Mouse (Mus musculus) cerebellum, postnatal 36 days (tissue): ENCODE measurements around the gene Cox10.

Experiments
- DNase-seq, 2 experiments: peaks; one replicate each; pipeline ENCODE4 v3.0.0; 2021 to 2022; ENCODE audit warnings: mixed read lengths in 2 of 2

The Cox10 gene

DNA sequence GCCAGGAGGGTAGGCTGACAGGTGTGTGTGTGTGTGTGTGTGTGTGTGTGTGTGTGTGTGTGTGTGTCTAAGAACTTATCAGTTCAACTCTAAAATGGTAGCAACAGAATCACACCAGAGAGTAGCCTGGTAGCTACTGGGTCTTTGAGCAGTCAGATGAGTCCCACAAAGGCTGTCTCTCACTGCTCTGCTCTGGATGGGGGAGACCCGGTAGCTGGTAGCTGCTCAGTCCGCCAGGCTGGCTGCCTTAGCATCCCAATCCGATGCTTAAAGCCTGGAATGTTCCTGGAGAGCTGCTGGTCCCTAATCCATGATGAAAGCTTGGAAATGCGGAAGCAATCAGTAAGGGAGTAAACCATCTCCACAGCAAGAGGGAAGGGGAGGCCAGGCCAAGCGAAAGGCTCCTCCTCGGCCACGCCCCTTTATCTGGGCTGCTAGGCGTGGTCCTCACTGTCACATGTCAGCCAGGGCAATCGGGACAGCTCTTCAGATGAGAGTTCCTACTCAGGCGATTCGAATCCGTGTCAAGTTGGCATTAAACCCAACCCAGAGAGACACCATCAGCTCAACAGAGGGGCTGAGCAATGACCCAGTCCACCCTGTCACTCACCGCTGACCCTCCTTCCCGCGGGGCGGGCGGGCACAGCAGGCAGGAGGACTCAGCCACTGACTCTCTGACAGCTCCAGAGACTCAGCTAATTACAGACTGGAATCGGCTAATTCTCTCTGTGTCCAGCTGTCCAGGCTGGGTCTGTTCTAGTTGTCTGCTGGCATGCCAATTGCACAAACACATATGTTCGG is 127.2 kb downstream of the Cox10 start:
- no peak for DNase-seq

DNA sequence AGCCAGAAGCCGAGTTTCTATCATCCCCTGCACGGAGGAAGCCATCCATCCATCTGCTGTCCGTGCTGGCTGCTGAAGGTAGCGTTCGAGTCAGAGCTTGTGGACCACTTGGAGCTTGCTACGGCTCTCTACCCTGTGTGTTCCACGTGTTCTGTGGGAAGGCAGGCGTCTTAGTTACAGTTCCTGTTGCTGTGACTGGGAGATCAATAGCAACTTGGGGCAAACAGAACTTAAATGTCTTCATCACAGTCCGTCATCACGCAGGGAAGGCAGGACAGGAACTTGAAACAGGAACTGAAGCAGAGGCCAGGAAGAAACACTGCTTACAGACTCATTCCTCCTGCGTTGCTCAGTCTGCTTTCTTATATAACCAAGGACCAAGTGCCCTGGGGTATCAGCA is 130.9 kb downstream of the Cox10 start:
- no peak for DNase-seq

DNA sequence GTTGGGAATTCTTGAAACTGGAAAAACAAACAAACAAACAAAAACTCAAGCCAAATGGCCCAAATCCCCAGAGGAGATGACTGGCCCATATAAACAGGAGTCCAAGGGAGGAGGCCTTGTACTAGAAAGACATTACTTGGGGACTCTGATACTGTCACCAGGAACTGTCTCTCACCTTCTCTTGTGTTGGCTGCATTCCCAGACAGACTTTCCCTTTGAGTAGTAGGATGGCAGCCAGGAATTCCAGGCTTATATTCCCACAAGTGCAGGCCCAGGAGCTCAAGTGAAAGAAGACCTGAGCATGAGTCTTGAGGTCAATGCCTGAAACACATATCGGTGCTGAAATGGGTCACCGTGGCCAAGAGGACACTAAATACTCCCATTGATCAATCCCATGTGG is 132.2 kb downstream of the Cox10 start:
- DNase-seq, result no peak

DNA sequence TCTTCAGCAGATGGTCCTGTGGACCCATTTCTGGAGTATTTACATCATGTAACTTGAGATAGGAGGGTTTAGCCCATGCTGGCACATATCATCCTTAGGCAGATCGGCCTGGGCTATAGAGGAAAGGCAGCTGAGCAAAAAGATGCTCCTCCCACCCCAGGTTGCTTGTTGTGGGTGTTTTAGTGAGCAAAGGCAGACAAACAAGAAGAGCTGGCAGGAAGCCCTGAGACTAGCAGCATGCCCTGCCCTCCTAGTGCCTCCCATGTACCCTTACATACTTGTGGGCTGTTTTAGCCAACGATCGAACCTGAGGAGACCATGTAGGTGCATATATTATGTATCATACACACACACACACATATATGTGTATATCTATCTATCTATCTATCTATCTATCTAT is 135.3 kb downstream of the Cox10 start:
- DNase-seq, result no peak

DNA sequence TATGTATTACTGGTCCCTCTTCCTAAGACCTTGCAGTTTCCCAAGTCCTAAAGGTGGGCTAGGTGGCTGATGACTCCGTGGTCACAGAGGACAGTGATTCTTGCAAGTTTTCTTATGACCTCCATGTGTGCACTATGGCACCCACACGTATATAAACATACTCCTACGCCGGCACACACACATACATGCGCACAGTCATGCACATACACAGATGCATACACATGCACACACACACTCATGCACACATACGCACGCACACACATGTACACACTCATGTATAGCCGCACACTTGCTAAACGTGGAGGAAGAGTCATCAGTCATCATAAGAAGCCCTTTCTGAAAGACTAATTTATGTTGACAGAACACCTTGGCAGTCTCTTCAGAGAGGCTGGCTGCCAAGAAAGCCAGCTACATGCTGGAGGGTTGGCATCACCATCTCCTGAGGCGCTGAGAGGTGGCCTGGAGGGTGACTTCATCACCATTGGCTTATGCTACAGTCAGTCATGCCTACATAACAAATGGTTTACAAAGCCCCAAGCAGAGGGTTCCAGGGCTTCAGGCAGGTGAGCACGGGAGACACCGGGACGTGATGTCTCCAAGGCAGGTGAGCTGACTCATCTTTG is 135.9 kb downstream of the Cox10 start:
- DNase-seq, result peak; percentile 43 to 51

DNA sequence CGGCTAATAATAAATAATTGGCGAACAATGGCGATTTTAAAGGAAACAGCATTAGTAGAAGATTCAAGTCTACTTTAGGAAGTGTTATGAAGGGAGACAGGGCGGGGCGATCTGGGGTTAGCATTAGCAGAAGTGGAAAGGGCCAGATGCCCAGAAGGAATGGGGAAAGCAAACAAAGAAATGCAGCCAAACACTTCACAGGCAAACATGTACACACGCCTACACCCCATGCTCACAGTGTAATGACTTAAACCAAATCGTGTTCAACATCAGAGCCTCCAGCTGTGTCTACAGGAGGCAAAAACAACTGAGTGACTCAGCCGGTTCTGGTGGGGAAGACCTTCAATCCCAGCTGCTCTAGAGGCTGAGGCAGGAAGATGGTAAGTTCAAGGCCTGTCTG is 137.1 kb downstream of the Cox10 start:
- DNase-seq, result no peak

DNA sequence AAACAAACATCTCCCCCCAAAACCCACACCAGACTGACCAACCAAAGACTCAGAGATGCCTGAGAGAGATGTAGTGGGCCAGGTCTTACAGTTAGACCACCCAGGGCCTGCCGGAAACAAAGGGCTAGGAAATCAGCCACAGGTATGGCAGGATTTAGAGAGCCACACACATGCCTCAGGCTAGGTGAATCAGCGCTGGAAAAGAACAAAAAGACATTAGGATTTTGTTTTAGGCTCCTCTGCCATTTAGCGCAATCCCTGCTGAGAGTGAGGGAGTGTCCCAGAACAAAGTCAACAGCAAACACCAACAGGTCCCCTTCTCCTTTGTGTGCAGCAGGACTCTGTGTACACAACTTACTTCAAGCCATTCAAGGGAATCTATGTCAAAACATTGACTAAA is 142.6 kb downstream of the Cox10 start:
- DNase-seq, result no peak

DNA sequence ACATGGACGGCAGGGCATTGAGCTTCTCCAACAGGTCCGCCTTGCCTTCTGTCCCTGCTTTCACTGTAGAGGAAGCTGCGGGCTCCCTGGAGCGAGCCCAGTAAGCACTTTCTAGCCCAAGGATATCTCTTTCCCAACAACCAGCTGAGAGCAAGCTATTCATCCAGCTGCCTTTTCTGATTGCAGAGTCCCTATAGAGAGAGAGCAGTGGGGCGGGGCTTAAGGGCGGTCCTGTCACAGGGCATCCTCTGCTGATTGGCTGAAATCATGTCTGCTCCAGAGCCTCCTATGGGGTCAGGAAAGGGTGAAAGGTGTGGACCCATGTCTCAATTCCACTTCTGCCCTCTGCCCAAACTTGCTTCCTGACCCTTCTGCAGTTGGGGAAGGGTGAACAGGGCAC is 152.4 kb downstream of the Cox10 start:
- DNase-seq, result no peak

DNA sequence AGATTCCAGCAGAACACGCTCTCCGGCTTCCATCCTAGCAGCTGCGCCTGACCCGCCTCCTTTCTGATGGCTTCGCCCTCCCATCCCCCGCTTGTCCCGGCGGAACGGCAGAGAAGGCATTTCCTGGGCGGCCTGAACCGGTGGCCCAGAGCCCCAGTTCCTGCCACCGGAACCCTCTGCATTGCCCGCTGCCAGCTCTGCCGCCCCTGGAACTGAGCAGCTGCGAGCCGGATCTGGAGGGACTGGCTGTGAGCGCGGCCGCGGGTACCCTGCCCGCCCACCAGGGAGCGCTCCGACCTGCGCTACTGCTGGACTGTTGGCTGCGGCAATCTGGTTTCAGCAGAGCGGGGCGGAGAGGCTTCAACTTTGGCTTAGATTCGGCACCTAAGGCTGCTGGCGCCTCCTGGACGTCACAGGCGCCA is 154.1 kb downstream of the Cox10 start:
- peak; percentile 42 to 48 for DNase-seq

DNA sequence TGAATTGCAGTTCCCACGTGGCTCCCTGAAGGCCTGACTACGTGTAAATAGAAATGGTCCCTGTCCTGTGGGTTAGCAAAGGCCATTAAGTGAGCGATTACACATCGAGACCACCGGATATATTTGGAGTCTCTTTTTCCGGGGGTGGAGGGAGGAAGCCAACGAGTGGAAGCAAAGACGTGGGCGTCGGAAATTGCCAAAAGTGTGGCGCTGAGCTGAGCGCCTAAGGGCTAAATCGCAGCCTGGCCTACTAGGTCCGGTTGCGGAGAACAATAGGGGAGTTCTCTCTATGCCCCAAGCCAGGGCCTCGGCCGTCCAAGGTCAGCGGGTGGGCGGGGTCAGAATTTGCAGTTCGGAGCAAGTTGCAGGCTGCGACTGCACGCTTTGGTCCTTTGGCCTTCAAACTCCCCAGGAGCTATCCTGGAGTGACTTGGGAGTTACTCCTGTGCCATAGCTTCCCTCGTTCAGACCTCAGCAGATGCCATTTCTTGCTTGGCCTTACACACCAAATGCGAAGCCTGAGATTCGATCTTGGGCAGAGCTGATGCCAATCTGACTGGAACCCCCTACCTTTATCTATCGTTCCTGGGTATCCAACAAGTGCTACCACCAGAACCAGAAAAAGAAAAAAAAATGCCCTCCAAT is 154.9 kb downstream of the Cox10 start:
- no peak for DNase-seq

DNA sequence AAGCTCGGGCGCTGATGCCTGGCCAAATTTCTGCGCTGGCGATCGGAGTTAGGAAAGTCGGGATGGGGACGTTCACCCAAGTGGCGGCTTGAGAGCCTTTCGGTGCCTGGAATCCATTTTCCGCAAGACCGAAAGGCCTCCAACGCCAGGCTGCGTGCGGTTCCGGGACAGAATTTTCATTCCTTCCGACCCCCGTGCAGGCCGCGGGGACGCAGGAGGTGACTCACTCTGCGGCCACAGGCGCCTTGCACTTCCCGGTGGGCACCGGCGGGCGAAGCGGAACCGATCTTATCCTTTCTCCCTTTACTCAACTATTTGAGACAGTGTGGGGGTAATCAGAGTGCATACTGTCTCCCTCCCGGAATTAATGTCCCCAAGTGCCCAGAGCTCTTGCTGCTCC is 155.9 kb downstream of the Cox10 start:
- DNase-seq, result no peak

DNA sequence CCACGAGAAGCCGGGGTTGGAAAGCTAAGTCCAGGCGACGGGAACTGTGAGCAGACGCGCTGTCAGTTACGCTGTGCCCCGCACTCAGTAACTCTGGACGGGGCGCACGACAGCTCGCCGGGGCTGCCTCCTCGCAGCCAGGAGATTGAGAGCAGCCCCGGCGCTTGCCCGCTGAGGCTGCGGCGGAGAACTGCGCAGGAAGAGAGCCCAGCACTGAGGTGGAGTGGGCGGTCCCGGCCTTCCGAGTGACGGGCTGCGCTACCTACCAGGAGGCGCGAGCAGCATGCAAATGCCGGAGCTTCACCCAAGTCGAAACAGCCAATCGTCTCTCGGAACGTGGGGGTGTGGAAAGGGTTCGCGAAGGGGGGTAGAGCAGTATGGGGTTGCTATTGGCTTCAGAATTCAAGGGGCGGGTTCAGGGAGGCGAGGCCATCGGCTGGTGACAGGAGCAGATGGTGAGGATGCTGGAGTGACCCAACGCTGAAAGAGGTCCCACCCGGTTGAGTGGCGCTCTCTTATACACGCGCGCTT is 157.1 kb downstream of the Cox10 start, which contains the start of gene Hs3st3b1:
Gene Hs3st3b1, minus strand, starts transcription at position 200 of the 531 bp plus-strand sequence.
- DNase-seq, result peak; percentile 29 to 40

DNA sequence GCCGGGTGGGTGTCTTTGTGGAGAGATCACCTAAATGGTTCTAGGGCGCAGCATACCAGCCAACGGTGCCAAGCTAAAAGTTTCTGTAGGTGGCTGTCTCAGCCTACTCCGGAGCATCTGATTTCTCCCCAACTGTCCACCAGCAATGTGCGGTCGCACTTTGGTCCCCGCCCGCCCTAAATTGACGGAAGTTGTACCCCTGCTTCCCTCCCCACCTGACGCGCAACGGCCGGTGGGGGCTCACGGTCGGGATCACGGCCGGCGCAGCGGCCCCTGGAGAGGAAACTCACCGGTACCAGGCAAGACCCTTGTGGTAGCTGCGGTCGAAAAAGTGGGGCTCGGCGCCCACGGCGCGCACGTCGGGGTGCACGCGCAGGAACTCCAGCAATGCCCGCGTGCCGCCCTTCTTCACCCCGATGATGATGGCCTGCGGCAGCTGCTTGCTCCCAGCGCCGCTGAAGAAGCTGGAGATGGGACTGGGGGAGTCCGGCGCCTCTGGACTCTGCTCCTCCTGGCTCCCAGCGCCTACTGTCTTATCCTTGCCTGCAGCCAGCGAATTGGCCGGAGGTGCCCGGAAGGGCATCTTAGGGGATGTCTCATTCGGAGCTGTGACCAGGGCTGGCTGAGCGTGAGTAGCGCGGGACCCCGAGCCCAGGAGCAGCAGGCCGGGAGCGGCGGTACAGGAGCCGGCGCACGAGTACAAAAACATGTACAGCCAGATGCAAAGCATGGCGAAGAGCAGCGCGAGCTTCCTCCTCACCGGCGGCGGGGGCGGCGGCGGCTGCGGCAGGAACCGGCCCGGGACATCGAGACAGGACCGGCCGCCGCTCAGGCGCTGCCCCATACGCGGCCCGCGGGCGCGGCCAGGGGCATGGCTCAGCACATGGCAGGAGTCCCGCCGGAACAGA is 158.0 kb downstream of the Cox10 start:
- DNase-seq, result no peak

DNA sequence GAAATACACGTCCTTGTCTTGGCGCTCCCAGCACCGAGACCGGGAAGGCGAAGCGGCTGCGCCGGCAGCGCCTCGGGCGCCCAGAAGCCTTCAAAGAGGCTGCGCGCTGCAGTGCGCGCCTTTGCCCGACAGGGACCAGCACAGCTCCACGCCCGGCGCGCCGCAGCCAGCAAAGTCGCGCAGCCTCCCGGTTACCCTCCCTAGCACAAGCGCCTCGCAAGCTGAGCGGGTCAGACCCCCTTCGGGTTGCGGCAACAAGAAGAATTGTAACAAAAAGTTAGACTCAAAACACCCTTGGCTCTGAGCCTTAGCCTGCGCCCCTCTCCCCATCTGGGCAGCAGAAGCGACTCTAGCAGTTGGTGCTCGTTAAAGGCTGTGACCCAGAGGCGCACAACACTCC is 158.7 kb downstream of the Cox10 start:
- DNase-seq, result peak; percentile 47 to 55

DNA sequence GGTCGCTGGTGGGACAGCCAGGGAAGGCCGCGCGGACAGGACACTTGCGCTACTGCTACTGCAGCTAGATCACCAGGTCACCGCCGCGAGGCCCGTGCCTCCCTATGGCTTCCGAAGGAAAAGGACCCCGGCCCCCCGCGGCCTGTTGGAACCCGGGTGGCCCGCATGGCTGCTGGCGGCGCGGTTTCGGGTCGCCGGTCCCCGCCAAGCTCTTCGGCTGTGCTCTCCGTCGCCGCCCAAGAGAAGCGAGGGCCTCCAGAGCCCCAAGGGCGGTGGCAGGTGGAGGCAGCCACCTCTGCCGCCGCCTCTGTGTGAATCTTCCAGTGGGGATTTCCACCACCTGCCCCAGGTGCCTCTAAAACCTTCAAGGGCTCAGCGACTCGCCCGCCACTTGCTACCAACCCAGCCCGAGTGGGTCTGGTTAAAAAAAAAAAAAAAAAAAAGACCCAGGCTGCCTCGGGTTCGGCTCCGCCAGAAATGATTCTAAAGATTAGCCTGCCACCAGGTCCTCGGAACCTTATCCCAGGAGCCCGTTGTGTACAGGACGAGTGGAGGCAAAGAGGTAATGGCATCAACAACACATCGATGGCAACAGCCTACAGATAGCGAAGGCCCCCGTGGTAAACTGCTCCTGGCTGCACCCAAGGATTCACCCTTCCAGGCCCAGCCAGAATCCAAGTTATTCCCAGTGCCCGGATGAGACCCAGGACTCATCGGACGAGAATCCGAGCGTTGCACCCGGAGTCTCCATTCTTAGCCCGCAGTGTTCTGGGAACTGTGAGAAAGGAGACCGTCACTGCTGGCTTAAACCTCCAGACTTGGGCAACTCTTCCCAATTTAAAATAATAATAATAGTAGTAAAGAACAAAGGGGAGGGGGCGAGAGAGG is 159.8 kb downstream of the Cox10 start:
- no peak for DNase-seq

DNA sequence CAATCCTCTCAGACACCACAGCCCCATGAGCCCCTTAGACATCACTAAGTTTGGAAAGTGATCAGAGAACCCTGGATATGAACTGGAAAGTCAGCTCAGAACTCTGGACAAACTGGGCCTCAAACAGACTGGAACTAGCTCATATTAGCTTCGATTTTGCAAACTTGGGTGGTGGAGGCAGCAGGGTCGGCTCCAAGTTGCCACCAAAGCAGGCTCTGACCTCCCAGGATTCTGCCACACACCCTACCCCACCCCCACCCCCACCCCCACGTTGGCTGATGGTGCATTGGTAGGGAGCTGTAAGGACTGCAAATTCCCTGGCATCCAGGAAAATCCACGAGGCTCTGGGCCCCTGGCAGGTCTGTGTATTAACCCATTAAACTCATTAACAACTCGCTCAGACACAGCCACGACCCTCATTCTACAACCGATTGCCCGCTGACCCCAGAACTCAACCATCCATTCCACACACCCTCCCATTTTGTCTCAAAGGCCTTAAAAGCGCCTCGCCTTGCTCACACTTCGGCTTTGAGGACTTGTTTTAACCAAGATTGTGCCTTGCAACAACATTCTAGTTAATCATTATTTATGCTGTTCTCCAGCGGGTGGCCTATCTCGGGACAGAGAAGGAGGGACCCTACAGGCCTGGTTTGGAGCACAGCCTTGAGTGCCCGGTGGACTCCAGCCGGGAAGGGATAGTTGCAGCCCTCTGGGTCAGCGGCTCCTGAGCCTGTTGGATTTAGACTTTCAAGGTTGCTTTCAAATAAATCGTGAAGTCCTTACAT is 160.8 kb downstream of the Cox10 start:
- DNase-seq, result no peak

DNA sequence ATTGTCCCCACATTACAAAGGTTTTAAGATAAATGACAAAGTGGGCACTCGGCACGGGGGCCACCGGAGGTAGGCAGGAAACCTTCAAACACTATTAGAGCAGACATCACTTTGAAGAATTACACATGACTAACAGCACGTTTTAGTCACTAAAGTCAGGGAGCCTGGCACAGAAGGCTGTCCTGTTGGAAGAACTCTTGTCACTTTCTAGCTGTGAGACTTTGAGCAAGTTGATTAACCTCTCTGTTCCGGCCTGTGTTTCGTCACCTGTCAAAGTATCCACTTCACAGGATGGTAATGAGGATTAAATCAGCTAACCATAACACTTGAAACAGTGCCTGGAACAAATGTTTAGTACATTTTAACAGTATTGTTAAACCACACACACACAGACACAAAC is 161.7 kb downstream of the Cox10 start:
- no peak for DNase-seq

DNA sequence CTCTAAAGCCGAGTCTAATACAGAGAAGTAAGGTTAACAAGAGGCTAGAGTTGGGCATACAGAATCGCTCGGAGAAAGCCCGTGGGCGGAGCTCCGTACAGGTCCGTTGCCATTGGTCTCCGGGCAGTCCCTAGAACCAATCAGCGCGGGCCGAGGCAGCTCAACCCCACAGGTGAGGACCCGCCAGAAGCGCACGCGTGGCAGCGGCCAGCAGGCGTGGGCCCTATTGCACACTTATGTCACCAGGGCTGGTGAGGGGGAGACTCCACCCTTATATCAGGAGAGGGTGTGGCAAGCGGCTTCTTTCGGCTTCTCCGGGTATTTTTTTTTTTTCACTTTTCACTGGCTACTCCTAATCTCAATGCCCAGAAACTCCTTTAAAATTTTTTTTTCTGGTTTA is 164.9 kb downstream of the Cox10 start:
- DNase-seq, result peak; percentile 58 to 60

DNA sequence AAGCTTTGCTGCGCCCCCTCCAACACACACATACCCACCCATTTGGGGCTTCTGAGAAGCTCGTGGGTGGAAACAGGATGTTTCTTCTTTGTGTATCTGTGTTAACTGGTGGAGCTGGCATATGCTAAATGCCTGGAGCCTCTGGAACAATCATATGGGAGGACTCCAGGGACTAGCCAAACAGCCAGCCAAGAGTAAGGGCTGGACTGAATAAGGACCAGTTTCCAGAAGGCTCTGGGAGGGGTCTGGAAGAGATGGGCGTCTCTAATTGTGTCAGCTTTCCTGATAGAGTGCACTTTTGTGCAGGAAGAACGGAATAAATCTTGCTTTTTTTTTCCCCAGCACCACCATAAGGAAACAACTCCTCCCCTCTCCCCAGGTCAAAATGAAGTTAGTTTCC is 165.3 kb downstream of the Cox10 start:
- DNase-seq, result no peak
